Mouse (Mus musculus) urinary bladder, adult 18-20 months (tissue): ENCODE results near the gene Bcat2.

Experiments used
- DNase-seq, 2 experiments: peaks; one replicate each; pipeline ENCODE4 v3.0.0; 2022; ENCODE audit warnings: low spot score in 2 of 2, mixed read lengths in 2 of 2

The Bcat2 gene

GRCm38 (mm10) chr7:45587631-45588592 lies 18.0 kb downstream of the Bcat2 start:
- no peak for DNase-seq

DNA sequence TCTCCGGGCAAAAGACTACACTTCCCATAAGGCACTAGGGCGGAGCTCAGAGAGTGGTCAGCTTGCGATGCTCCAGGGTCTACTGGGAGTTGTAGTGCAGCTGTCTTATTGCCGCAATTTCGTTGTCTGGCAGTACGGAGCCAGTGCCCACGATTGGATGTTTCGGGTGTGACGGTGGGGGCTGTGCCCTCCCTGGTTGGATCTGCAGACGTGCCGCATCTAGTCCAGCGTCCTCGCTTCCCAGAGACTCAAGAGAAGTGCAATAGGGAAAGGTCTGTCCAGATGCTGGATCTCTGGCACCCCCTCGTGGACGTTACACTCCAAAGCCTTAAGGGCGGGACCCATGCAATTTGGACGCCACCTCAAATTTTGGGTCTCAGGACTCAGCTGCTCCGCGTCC lies 19.2 kb downstream of the Bcat2 start:
- DNase-seq = peak; percentile 84 to 91

DNA sequence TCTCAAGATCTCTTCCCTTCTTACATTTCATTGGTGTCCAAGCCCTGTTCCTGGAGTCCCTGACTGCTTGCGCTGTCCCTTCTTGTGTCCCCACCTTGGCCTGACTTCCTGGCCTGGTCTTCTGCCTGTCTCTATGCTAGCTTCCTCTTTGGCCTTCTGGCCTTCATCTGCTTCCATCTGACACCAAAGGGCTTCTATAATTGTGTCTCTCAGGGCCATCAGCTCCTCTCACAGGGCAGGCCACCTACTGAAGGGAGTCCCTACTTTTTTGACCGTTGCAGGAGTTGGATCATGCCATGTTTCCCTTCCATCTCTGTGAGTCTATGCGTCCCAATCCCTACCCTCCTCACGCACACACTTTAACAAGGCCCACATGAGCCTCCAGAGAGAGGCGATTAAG lies 19.9 kb downstream of the Bcat2 start:
- no peak for DNase-seq

GRCm38 (mm10) chr7:45590874-45591273 lies 20.9 kb downstream of the Bcat2 start:
- DNase-seq = no peak

DNA sequence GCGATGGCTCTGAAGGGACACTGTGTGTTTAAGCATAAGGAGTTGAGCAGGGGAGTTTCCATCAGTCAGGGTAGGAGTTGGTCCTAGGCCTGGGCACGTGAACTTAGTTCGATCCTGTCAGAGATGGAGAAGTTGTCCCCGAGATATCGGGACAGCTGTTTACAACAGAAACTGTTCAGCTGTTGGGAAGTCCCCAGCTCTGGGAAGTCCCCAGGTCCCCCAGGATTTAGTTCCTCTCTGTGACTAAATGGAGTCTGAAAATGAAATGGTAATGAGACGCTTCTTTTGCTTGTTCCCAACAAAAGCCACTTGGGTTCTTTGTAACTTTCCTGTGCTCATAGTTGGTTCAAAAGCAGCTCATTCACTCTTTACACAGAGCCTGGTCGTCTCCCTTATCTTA lies 21.9 kb downstream of the Bcat2 start:
- DNase-seq = no peak

GRCm38 (mm10) chr7:45593118-45593815 lies 23.3 kb downstream of the Bcat2 start:
- DNase-seq = peak in 1 of 2 experiments; percentile 59

- DNase-seq = no peak
Measured at GRCm38 (mm10) chr7:45595176-45595575, 25.2 kb downstream of the Bcat2 start.

- DNase-seq = no peak
Measured at GRCm38 (mm10) chr7:45596107-45596506, 26.2 kb downstream of the Bcat2 start.

- DNase-seq = no peak
Measured at GRCm38 (mm10) chr7:45597013-45597412, 27.1 kb downstream of the Bcat2 start.

- DNase-seq = no peak
Measured at GRCm38 (mm10) chr7:45597527-45597926, 27.6 kb downstream of the Bcat2 start.

DNA sequence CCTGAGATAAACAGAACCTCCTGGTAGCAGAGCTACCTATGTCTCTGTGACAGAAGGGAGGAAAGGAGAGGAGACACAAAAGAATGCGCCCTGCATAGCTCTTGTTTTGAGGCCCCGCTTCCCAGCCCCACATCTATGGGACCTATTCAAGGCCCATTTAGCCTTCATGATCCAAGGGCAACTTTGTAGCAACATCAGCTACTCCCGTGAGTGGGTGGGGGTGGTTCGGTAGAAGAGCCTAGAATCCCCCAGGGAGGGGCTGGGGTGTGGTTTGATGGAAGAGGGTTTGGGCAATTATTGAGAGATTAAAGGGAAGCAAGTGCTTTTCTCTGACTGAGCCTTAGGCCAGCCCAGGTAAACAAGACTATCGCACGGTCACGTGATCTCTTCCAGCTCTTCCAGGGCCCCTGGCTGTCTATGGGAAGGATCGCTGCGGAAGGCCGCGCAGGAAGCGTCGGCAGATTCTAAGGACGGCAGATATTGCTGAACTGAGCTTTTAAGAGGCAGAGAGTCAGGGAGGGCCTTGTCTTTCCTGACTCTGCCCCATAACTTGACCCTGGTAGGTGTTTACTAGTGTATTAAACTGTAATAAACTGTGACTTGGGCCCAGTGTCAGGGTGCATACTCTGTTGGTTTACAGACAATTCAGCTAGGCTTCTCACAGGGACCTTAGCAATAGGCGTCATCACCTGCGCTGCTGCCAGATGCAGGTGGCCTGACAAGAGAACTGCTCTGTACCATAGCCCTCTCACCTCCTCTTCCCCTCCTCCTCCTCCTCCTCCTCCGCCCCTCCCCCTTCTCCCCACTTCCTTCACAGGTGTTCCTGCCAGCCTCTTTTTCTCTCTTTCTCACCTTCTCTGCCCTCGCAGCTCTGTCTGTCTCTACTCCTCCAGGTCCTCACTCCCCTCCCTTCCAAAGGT lies 29.3 kb downstream of the Bcat2 start:
- DNase-seq = no peak

DNA sequence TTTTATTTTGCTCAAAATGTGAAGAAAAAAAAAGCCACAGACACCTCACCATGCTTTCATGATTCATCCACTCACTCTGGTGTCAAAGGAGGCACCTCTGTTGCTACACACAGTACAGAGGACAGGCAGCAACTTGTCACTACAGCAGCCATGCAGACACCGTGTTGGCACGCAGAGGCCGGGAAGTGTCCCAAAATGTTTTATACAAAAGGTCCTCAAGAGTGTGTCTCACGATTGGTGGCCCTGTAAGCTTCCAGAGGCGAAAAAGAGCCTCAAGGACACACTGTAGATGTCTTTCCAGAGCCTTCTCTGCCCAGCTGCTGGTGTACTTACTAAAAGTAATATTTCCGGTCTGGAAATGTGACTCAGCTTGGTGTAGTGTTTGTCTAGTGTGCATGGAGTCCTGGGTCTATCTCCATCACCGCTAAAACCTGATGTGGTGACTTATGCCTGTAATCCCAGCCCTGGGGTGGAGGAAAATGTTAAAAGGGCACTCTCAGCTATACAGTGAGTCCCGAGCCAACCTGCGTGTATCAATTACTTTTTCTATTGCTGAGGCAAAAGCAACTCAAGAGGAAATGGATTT lies 35.8 kb downstream of the Bcat2 start:
- no peak for DNase-seq

DNA sequence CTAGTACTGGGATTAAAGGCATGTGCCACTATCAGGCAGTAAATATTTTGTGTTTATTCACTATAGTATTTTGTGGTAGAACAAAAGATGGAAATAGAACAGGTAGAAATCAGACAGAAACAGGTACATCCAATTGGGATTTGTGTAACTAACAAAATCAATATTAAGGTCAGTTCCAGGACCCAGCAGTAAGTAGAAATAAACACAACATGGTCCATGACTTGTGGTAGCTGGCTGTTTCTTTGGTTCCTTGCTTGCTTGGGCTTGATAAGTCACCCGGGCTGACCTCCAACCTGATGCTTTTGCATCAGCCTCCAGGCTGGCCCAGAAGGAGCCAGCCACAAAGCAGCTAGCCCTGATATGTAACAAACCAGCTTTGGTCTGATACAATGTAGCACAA lies 39.6 kb downstream of the Bcat2 start:
- DNase-seq = no peak

DNA sequence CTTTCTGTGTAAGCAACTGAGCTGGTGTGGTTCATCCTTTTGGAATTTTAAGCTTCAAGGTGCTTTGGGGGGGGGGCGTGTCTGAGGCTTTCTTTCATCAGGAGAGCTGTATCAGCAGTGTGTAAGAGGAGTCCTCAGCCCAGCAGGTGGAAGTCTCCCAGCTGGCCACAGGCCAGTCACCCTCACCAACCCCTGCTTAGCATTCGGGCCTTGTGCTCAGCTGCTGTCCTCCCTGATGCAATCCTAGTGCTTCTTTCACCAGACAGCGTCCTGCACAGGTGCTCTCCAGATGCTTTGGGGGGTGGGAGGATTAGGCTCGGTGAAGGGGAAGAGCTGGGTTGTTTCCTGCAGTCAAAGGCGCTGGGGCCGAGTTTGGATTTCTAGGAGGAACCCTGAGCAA lies 46.3 kb downstream of the Bcat2 start:
- no peak for DNase-seq

DNA sequence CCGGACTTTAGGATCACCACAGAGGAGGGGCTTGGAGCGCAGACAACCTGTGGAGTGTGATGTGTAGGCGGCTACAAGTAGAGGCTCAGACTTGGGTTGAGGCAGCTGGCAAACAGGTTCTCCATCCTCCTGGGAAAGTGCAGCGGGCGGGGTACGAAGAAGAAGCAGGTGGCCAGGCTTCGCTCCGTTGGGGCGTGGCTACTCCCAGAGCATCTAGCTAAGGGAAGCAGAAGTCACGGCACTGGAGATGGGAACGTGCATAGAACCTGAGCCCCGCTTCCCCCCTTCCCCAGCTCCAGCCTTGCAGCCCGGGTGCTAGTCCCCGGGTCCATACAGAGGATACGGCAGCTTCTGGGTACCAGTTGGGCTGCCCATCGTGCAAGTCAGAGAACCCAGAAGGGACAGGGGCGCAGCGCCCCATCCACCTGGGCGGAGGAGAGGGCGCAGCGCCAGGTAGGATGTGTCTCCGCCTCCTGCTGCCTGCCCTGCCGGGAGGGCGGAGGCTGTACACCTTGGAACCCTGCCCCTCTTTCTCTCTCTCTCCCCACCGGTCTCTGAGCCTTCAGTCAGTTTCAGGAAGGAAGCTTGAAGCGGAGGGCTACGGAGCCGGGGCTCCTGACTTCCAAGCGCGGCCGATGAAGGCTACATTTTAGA lies 47.2 kb downstream of the Bcat2 start, which contains the start of gene Fut1:
TSS of gene Fut1 (plus strand) at position 248 of the 654 bp plus-strand sequence.
- no peak for DNase-seq

- no peak for DNase-seq
Measured at GRCm38 (mm10) chr7:45618316-45618715, 48.4 kb downstream of the Bcat2 start.

DNA sequence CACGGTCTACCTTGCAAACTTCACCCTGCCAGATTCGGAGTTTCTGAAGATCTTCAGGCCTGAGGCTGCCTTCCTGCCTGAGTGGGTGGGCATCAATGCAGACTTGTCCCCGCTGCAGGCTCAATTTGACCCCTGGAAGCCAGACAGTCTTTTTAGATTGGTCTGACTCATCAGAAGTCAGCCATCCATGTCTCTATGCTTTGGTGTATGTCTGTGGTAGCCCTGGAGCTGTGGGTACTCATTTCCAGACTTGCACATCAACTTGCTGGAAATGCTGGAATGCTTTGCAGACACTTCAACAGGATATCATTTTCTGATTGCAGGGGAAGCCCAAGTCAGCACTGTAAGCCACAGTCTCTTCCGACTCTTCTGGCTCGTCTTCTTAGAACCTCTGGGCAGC lies 49.6 kb downstream of the Bcat2 start:
- DNase-seq = no peak

GRCm38 (mm10) chr7:45621443-45621842 lies 51.5 kb downstream of the Bcat2 start, which contains the start of gene Izumo1:
Izumo1 (plus strand) TSS chr7:45621811.
- no peak for DNase-seq

DNA sequence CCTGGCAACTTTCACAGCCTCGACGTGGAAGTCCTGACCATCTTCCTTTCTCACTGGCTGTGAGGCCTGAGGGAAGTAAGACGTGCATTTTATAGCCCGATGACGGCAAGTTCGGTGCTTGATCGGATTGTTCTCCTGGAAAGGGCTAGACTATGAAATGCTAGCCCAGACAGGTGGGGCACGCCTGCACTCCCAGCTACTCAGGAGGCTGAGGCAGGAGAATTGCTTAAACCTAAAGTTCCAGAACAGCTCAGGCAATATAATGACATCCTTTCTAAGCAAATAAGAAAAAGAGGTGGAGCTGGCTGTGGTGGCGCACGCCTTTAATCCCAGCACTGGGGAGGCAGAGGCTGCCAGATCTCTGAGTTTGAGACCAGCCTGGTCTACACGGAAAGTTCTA lies 53.6 kb downstream of the Bcat2 start:
- no peak for DNase-seq

DNA sequence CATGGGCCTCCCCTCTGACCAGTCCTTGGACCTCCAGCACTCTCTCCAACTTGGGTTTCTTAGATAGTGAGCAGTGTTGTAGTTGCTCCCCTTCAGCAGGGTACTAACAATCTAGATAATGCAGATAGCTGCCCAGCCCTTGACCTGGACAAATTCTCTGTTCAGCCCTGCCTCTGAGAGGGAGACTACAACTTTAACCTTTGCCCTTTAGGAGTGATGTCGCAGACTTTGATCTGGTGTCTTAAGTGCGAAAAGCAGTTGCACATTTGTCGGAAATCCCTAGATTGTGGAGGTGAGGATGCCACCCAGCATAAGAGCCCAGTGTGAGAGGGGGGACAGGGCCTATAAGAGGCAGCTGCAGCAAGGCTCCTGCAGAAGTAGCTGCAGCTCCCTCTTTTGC lies 54.8 kb downstream of the Bcat2 start:
- no peak for DNase-seq

GRCm38 (mm10) chr7:45625481-45625880 lies 55.5 kb downstream of the Bcat2 start:
- DNase-seq = no peak
